Mouse (Mus musculus) heart, embryonic 16.5 days (tissue): ENCODE measurements around the gene Gm20388. TPM values are rescaled to one million over a fixed set of nuclear protein-coding genes. Genes with fewer than 3 reads are reported as not detected.

ENCODE experiments used
- ATAC-seq: fragments of 200-750 bp; cut with Nextera tagmentation; replicated peaks from 2 replicates; pipeline ENCODE4 v1.8.0; 2017; ENCODE audit warnings: moderate number of reproducible peaks; ENCODE audit not compliant: insufficient read depth, low FRiP score; ENCODE audit errors: extremely low read depth
- H3K27ac ChIP-seq: fragments of 300-500 bp; sonication (generic); 2 replicates; pipeline ENCODE4 v1.5.1; 2014; ENCODE audit warnings: mild to moderate bottlenecking, low read length, control low read depth, moderate library complexity
- H3K27me3 ChIP-seq: fragments of 300-500 bp; sonication (generic); 2 replicates; pipeline ENCODE4 v1.6.1; 2014; ENCODE audit warnings: low read length, mixed read lengths; ENCODE audit not compliant: control insufficient read depth, insufficient read depth
- H3K36me3 ChIP-seq: fragments of 300-500 bp; sonication (generic); 2 replicates; pipeline ENCODE4 v1.6.1; 2014; ENCODE audit not compliant: control insufficient read depth, insufficient read depth
- H3K4me1 ChIP-seq: fragments of 300-500 bp; sonication (generic); 2 replicates; pipeline ENCODE4 v1.6.1; 2014; ENCODE audit warnings: low read length, mixed read lengths; ENCODE audit not compliant: control insufficient read depth, insufficient read depth
- H3K4me2 ChIP-seq: fragments of 300-500 bp; sonication (generic); 2 replicates; pipeline ENCODE4 v1.6.1; 2014; ENCODE audit warnings: low read depth, mild to moderate bottlenecking, control low read depth, low read length
- H3K4me3 ChIP-seq: fragments of 300-500 bp; sonication (generic); 2 replicates; pipeline ENCODE4 v1.5.1; 2014; ENCODE audit warnings: mild to moderate bottlenecking, control low read depth, low read length
- H3K9ac ChIP-seq: fragments of 300-500 bp; sonication (generic); 2 replicates; pipeline ENCODE4 v1.6.1; 2014; ENCODE audit warnings: low read length, control low read depth
- H3K9me3 ChIP-seq: fragments of 300-500 bp; sonication (generic); replicated peaks from 2 replicates; pipeline ENCODE4 v1.6.1; 2016; ENCODE audit warnings: low read length; ENCODE audit not compliant: control insufficient read depth
- whole genome bisulfite sequencing: fragments of 180-500 bp; shearing (Covaris S2); extraction: QIAGEN DNeasy Blood & Tissue Kit; methylation state at CpG from one replicate; pipeline ENCODE4 v1.1.7; 2014; 5-methylcytosine and 5-hydroxymethylcytosine counted together
- polyA plus RNA-seq: library from polyadenylated mRNA; unstranded; fragments of >200 nt; fragmentation: Nextera tagmentation; extraction: Ambion mirVana; gene quantifications from 2 replicates; pipeline ENCODE4 v1.2.1, GENCODE M21; 2015

Gm20388 gene
- polyA plus RNA-seq, 1 experiment from 2014 or later: 4.5 TPM

DNA sequence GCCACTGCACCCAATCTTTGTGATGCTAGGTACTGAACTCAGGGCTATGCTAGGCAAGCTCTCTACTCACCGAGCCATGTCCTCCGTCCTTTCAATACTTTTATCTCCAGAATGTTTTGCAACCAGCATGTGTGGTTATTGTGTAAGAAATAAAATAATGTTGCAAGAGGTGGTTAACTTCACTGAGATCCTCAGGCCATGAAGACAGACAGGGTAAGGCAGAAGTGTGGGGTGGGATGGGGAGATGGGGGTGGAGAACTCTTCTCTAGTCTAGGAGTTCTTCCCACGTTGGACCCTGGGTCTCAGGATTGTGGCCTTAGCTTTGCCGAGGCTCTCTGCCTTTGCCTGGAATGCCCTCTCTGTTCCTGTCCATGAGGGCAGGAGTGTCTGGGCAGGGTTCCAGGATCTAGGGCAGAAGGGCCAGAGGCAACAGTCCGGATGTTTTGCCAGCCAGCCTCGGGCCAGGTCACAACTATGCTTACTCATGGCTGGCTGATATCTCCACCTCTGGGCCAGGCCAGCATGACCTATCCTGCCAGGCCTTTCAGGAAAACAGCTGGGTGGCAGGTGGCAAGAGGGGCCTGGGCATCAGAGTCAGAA, 1785.0 kb downstream of the Gm20388 start:
- Histone ChIP-seq H3K4me3 (no peak overlapping the region), H3K4me1 (peaks cover 6% of the 10 kb centered on the region; the same call in 1 of the 2 replicates), H3K9ac (no peak overlapping the region), H3K4me2 (no peak overlapping the region), H3K36me3 (no peaks in the 10 kb centered on the region), H3K27ac (no peak overlapping the region), H3K9me3 (no peaks in the 10 kb centered on the region), H3K27me3 (no peaks in the 10 kb centered on the region)
- ATAC-seq: no peak
- WGBS: 44% methylated on average over 6 of the region's 6 CpGs

- H3K9ac ChIP-seq: no peak overlapping the region
- ATAC-seq: no peak
- H3K4me2 ChIP-seq: peak overlapping the region; percentile 43; the same call in 1 of the 2 replicates
- H3K27me3 ChIP-seq: no peaks in the 10 kb centered on the region
- H3K9me3 ChIP-seq: no peaks in the 10 kb centered on the region
- H3K36me3 ChIP-seq: no peaks in the 10 kb centered on the region
- peaks cover 6% of the 10 kb centered on the region; the same call in 1 of the 2 replicates for H3K4me1 ChIP-seq
- no peak overlapping the region for H3K27ac ChIP-seq
- 6% methylated on average over 16 of the region's 17 CpGs for WGBS
- 0 out of 2 replicates have a peak overlapping the region, but pooled peaks have one; percentile 1 for H3K4me3 ChIP-seq
Observed at GRCm38 (mm10) chr8:121697735-121698614, 1787.3 kb downstream of the Gm20388 start.

DNA sequence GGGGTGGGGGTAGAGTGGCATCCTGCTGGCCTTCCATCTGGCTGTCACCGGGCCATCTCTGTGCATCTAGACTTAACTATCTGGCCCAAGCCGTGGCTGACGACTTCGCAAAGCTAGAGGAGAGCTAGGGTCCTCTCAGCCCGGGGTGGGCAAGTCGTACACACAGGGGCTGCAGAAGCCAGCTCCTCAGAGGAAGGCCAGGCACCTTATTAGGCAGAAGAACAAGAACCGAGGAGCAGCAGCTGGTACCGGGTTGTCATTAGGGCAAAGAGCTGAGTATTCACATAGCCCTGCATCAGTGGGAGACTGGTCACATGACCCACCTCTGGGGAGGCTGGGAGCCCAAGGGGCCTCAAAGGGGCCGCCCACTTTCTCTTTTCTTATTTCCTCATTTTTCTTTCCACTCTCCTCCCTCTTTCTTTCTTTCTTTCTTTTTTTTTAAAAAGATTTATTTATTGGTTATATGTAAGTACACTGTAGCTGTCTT, 1788.0 kb downstream of the Gm20388 start:
- no peaks in the 10 kb centered on the region for H3K36me3 ChIP-seq
- no peak overlapping the region for H3K27ac ChIP-seq
- H3K4me1 ChIP-seq: peaks cover 6% of the 10 kb centered on the region; the same call in 1 of the 2 replicates
- H3K4me2 ChIP-seq: peak overlapping the region; percentile 43; the same call in 1 of the 2 replicates
- no peaks in the 10 kb centered on the region for H3K9me3 ChIP-seq
- no peaks in the 10 kb centered on the region; the same call in 1 of the 2 replicates for H3K27me3 ChIP-seq
- 7% methylated on average over 9 of the region's 9 CpGs for WGBS
- no peak for ATAC-seq
- H3K4me3 ChIP-seq: 0 out of 2 replicates have a peak overlapping the region, but pooled peaks have one; percentile 1
- H3K9ac ChIP-seq: no peak overlapping the region

GRCm38 (mm10) chr8:121699936-121700335, 1789.3 kb downstream of the Gm20388 start:
- H3K9ac ChIP-seq: no peak overlapping the region
- no peaks in the 10 kb centered on the region for H3K9me3 ChIP-seq
- H3K27me3 ChIP-seq: peaks cover 2% of the 10 kb centered on the region; the same call in 1 of the 2 replicates
- H3K4me2 ChIP-seq: no peak overlapping the region
- no peak overlapping the region for H3K27ac ChIP-seq
- H3K4me3 ChIP-seq: no peak overlapping the region
- H3K36me3 ChIP-seq: no peaks in the 10 kb centered on the region
- no peak for ATAC-seq
- H3K4me1 ChIP-seq: peaks cover 6% of the 10 kb centered on the region; the same call in 1 of the 2 replicates
- 91% methylated on average over 2 of the region's 2 CpGs for WGBS

DNA sequence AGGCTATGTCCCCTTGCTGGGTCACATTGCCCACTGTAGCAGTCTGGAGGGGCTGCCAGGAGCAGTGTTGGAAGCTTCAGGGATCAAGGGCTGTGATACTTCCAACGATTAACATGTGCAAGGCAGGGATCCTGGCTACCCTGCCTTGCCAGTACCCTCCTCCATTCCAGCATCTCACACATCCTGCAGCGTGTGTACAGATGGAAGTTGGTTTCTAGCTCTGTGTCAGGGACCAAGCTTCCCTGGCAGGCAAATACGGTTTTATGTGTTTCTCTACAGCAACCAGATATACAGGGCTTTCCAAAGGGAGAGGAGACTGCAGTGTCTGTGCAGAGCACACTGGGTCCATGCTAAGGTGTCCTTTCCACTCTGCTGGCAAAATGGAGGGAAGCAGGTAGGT, 1794.5 kb downstream of the Gm20388 start:
- ATAC-seq: no peak
- no peaks in the 10 kb centered on the region for H3K9me3 ChIP-seq
- no peak overlapping the region for H3K4me3 ChIP-seq
- WGBS: 45% methylated on average over 3 of the region's 3 CpGs
- H3K4me2 ChIP-seq: no peak overlapping the region
- H3K4me1 ChIP-seq: no peaks in the 10 kb centered on the region
- H3K27me3 ChIP-seq: peaks cover 4% of the 10 kb centered on the region
- H3K9ac ChIP-seq: no peak overlapping the region
- no peaks in the 10 kb centered on the region for H3K36me3 ChIP-seq
- no peak overlapping the region for H3K27ac ChIP-seq

GRCm38 (mm10) chr8:121706956-121707355, 1796.3 kb downstream of the Gm20388 start:
- WGBS: 79% methylated on average over 11 of the region's 11 CpGs
- ATAC-seq: no peak
- no peak overlapping the region for H3K27ac ChIP-seq
- H3K4me3 ChIP-seq: no peak overlapping the region
- H3K9me3 ChIP-seq: no peaks in the 10 kb centered on the region
- no peak overlapping the region for H3K4me2 ChIP-seq
- H3K27me3 ChIP-seq: peaks cover 4% of the 10 kb centered on the region
- H3K9ac ChIP-seq: no peak overlapping the region
- H3K4me1 ChIP-seq: no peaks in the 10 kb centered on the region
- no peaks in the 10 kb centered on the region for H3K36me3 ChIP-seq

- H3K4me1 ChIP-seq: no peaks in the 10 kb centered on the region
- peaks cover 12% of the 10 kb centered on the region for H3K27me3 ChIP-seq
- H3K9me3 ChIP-seq: no peaks in the 10 kb centered on the region
- no peak overlapping the region for H3K4me3 ChIP-seq
- no peak for ATAC-seq
- H3K9ac ChIP-seq: no peak overlapping the region
- no peak overlapping the region for H3K27ac ChIP-seq
- no peak overlapping the region for H3K4me2 ChIP-seq
- H3K36me3 ChIP-seq: no peaks in the 10 kb centered on the region
- WGBS: 53% methylated on average over 6 of the region's 6 CpGs
Observed at GRCm38 (mm10) chr8:121708406-121708805, 1797.8 kb downstream of the Gm20388 start.

DNA sequence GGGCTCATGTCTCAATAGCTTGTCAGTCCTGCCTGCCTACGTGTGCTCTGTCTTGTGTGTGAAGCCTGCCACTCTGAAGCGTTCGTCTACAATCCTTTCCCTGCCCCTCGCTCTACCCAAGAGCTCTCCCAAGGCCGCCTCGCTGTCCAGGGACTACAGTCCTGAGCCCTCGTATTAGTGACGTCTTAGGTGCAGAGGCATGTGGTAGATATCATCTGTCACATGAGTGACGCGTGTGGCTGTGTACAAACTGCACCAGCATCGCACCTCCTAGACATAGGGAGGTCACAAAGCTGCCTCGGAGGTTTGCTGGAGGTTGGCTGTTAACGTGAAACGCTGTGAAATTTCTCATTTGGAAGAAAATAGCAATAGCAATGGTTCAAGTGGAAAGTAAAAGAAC, 1806.9 kb downstream of the Gm20388 start:
- no peak overlapping the region for H3K9ac ChIP-seq
- no peaks in the 10 kb centered on the region for H3K4me1 ChIP-seq
- ATAC-seq: no peak
- H3K36me3 ChIP-seq: no peaks in the 10 kb centered on the region
- H3K9me3 ChIP-seq: no peaks in the 10 kb centered on the region
- H3K4me2 ChIP-seq: no peak overlapping the region
- peaks cover 47% of the 10 kb centered on the region for H3K27me3 ChIP-seq
- WGBS: 41% methylated on average over 14 of the region's 14 CpGs
- H3K4me3 ChIP-seq: no peak overlapping the region
- H3K27ac ChIP-seq: no peak overlapping the region

GRCm38 (mm10) chr8:121717982-121718425, 1807.4 kb downstream of the Gm20388 start:
- 27% methylated on average over 12 of the region's 12 CpGs for WGBS
- Histone ChIP-seq H3K4me2 (no peak overlapping the region), H3K9ac (no peak overlapping the region), H3K4me3 (no peak overlapping the region), H3K9me3 (no peaks in the 10 kb centered on the region), H3K36me3 (no peaks in the 10 kb centered on the region), H3K27me3 (peaks cover 43% of the 10 kb centered on the region), H3K4me1 (no peaks in the 10 kb centered on the region), H3K27ac (no peak overlapping the region)
- ATAC-seq: peak; percentile 72
